Mouse (Mus musculus) hindbrain, embryonic 14.5 days (tissue): ENCODE measurements around the gene Ppp2r2c. TPM values are rescaled to one million over a fixed set of nuclear protein-coding genes. Genes with fewer than 3 reads are reported as not detected.

ENCODE experiments used
- ATAC-seq: fragments of 200-750 bp; cut with Nextera tagmentation; 2 replicates; pipeline ENCODE4 v1.8.0; 2017; ENCODE audit warnings: moderate number of reproducible peaks, mild to moderate bottlenecking, moderate TSS enrichment, moderate library complexity; ENCODE audit not compliant: low FRiP score
- DNase-seq: peaks from one replicate; pipeline ENCODE4 v3.0.0-alpha.2; 2015; ENCODE audit warnings: low spot score
- H3K27ac ChIP-seq: fragments of 300-500 bp; sonication (generic); 2 replicates; pipeline ENCODE4 v1.5.1; 2014; ENCODE audit warnings: mild to moderate bottlenecking, moderate library complexity
- H3K27me3 ChIP-seq: fragments of 300-500 bp; sonication (generic); 2 replicates; pipeline ENCODE4 v1.6.1; 2014; ENCODE audit warnings: mild to moderate bottlenecking, low read length, mixed read lengths; ENCODE audit not compliant: control insufficient read depth, insufficient read depth
- H3K36me3 ChIP-seq: fragments of 300-500 bp; sonication (generic); replicated peaks from 2 replicates; pipeline ENCODE4 v1.6.1; 2014; ENCODE audit not compliant: control insufficient read depth, insufficient read depth
- H3K4me1 ChIP-seq: fragments of 300-500 bp; sonication (generic); replicated peaks from 2 replicates; pipeline ENCODE4 v1.6.1; 2014; ENCODE audit warnings: antibody characterized with exemption, low read length, mixed read lengths; ENCODE audit not compliant: control insufficient read depth, insufficient read depth
- H3K4me2 ChIP-seq: fragments of 300-500 bp; sonication (generic); replicated peaks from 2 replicates; pipeline ENCODE4 v1.6.1; 2014; ENCODE audit warnings: mild to moderate bottlenecking, moderate library complexity
- H3K4me3 ChIP-seq: fragments of 300-500 bp; sonication (generic); replicated peaks from 2 replicates; pipeline ENCODE4 v1.5.1; 2014; ENCODE audit warnings: mild to moderate bottlenecking, low read length
- H3K9ac ChIP-seq: fragments of 300-500 bp; sonication (generic); 2 replicates; pipeline ENCODE4 v1.6.1; 2014
- H3K9me3 ChIP-seq: fragments of 300-500 bp; sonication (generic); 2 replicates; pipeline ENCODE4 v1.6.1; 2016; ENCODE audit warnings: low read length; ENCODE audit not compliant: control insufficient read depth
- WGBS: fragments of 180-500 bp; shearing (Covaris S2); extraction: QIAGEN DNeasy Blood & Tissue Kit; methylation state at CpG from one replicate; pipeline ENCODE4 v1.1.7; 2014; 5-methylcytosine and 5-hydroxymethylcytosine counted together
- polyA plus RNA-seq: library from polyadenylated mRNA; unstranded; fragments of >200 nt; fragmentation: Nextera tagmentation; extraction: Ambion mirVana; gene quantifications from 2 replicates; pipeline ENCODE4 v1.2.1, GENCODE M21; 2014

Ppp2r2c gene
- polyA plus RNA-seq, 1 experiment from 2014 or later, result 63.6 TPM

DNA sequence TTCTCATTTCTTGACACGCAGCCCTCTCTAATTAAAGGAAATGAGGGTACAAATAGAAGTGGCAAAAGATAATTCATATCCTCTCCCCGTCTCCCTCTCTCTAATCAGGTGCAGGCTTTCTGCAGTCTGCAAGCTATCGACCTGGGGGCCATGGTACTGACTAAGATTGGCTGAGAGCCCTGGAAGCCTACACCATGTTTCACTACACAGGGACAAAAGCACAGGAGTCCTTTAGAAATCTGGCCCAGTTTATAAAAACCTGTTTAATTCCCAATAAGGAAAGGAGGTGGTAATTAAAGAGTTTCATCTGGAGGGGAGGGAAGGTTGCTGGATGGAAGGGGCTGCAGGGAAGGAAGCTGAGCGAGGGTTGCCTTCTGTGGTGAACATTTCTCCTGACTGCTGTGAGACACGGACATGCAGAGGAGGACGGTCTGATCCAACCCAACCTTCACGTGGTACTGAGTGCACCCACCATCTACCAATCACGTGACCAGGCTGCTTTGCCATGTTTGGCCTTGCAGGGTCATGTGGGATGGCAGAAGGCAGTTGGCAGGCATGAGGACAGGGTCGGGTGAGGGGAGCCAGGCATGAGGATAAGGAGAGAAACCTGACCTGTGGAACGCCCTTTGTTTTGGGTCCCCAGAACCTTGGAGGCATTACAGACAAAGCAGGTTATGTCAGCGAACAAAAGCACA, 30.2 kb downstream of the Ppp2r2c start:
- H3K27me3 ChIP-seq, result no peaks in the 10 kb centered on the region
- H3K4me1 ChIP-seq, result peaks cover 21% of the 10 kb centered on the region

DNA sequence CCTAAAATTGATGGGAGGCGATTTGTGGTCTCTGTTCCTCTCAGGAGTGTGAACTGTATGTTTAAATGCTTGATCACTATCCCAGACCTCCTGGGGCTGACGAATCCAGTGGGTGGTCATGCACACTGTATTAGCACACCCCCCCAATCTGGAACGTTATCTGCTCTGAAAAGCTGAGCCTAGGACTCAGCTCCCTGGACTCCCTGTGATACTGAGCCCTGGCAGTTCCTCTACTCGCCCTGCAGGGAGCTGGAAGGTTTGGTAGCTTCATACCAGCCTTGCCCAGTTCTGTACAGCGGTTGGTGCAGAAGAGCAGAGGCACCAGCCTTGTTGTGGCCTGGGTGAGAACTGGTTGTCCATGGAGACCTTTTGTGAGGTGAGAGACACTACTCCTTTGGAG, 31.1 kb downstream of the Ppp2r2c start:
- no peaks in the 10 kb centered on the region for H3K27me3 ChIP-seq
- no peak overlapping the region for H3K9ac ChIP-seq
- no peak overlapping the region for H3K4me3 ChIP-seq
- no peaks in the 10 kb centered on the region for H3K36me3 ChIP-seq
- H3K27ac ChIP-seq, result no peak overlapping the region
- no peaks in the 10 kb centered on the region for H3K9me3 ChIP-seq
- no peak for ATAC-seq
- no peak for DNase-seq
- peaks cover 22% of the 10 kb centered on the region; the same call in 1 of the 2 replicates for H3K4me1 ChIP-seq
- no peak overlapping the region for H3K4me2 ChIP-seq
- 77% methylated on average over 5 of the region's 5 CpGs for WGBS

More for the DNA sequence above, 30.2 kb downstream of the Ppp2r2c start:
- WGBS, result 71% methylated on average over 11 of the region's 11 CpGs
- Histone ChIP-seq H3K9ac (no peak overlapping the region), H3K27ac (0 out of 2 replicates have a peak overlapping the region, but pooled peaks have one; percentile 17), H3K4me3 (no peak overlapping the region), H3K4me2 (no peak overlapping the region), H3K9me3 (no peaks in the 10 kb centered on the region), H3K36me3 (no peaks in the 10 kb centered on the region)
- DNase-seq, result no peak
- no peak for ATAC-seq

DNA sequence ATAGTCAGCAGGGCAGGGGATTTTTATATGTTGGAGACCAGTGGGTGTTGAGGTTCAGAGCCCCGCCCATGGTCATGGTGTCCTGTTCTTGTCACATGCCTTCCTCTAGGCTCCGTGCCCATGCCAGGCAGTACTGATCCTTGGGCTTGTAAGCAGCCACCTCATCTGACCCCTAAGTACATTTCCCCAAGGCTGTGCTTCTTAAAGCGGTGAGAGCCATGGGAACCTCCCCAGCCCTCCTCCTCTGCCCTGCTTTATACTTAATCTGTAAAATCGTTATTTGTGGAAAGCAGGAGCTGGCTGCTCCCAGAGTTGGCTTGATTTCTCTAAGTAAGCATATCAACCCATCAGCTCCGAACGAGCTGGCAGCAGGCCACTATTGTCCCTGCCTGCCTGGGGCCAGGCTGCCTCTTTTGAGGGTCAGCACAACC, 31.9 kb downstream of the Ppp2r2c start:
- peak; percentile 57 for DNase-seq
- Histone ChIP-seq H3K9ac (no peak overlapping the region), H3K27ac (peak overlapping the region; percentile 51), H3K4me2 (no peak overlapping the region), H3K36me3 (no peaks in the 10 kb centered on the region), H3K4me1 (peaks cover 22% of the 10 kb centered on the region; the same call in 1 of the 2 replicates), H3K9me3 (no peaks in the 10 kb centered on the region), H3K27me3 (no peaks in the 10 kb centered on the region), H3K4me3 (no peak overlapping the region)
- WGBS, result 48% methylated on average over 6 of the region's 6 CpGs
- ATAC-seq, result 0 out of 2 replicates have a peak, but pooled peaks have one; percentile 29

DNA sequence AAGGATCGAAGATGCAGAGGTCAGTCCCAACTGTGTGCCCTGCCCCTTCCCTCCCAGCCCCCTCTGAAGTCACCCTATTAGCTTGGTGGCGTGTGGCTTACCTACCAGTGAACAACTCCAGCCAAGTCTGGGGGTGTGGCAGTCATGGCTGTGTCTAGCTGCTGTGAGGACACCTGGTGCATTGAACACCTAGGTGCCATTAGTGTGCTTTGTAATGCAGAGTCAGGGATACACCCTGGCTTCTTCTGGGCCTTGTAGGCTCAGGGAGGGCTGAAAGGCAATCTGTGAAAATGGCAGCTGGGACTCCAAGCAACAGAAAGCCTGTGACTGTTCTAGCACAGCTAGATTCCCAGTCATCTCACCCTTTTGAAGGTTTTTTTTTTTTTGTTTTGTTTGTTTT, 34.5 kb downstream of the Ppp2r2c start:
- Histone ChIP-seq H3K9ac (no peak overlapping the region), H3K9me3 (no peaks in the 10 kb centered on the region), H3K4me2 (no peak overlapping the region), H3K27ac (no peak overlapping the region), H3K36me3 (no peaks in the 10 kb centered on the region), H3K4me1 (0 out of 2 replicates have a peak, but pooled peaks cover 13% of the 10 kb centered on the region), H3K27me3 (no peaks in the 10 kb centered on the region), H3K4me3 (no peak overlapping the region)
- ATAC-seq (no peak), DNase-seq (no peak)
- WGBS, result 85% methylated on average over 2 of the region's 2 CpGs

DNA sequence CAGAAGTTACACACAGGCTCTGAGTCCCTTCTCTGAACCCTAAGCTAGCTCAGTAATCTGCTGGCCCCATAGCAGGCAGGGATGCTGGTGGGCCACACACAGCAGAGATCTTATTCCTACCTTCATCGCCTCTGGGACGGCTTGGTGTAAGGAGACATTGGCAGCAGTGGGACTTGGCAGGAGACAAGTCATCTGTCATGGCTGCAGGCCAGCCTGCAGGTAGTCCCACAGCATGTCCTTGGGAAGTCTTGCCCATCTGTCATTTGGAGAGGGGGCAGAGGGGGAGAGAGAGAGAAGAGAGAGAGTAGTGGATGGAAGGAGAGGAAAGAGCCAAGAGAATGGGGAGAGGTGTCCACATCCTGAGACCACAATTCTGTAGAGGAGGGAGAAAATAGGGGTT, 35.8 kb downstream of the Ppp2r2c start:
- Histone ChIP-seq H3K27me3 (no peaks in the 10 kb centered on the region), H3K27ac (no peak overlapping the region), H3K9ac (no peak overlapping the region), H3K36me3 (no peaks in the 10 kb centered on the region), H3K9me3 (no peaks in the 10 kb centered on the region), H3K4me3 (no peak overlapping the region), H3K4me2 (no peak overlapping the region), H3K4me1 (0 out of 2 replicates have a peak, but pooled peaks cover 13% of the 10 kb centered on the region)
- WGBS, result 72% methylated on average over 2 of the region's 2 CpGs
- DNase-seq, result no peak
- no peak for ATAC-seq

DNA sequence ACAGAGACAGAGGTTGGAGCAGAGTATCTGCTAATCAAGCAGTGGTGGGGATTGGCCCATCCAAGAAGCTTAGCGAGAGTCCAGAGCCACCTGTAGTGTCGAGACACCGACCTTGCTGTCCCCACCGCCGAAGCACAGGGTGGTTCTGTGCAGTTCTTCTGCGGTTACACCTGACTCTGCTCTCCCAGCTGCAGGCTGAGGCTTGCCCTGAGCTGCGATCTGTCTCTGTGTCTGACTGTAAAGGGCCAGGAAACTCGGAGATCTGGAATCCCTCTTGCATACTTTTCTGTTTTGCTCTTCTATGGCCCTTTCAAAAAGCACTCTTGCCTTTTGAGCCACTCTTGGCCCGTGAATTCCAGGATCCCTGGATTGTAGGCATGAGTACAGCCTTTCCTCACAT, 36.4 kb downstream of the Ppp2r2c start:
- H3K27me3 ChIP-seq, result no peaks in the 10 kb centered on the region
- no peak overlapping the region for H3K4me2 ChIP-seq
- H3K9me3 ChIP-seq, result no peaks in the 10 kb centered on the region
- 82% methylated on average over 9 of the region's 9 CpGs for WGBS
- H3K9ac ChIP-seq, result no peak overlapping the region
- no peaks in the 10 kb centered on the region for H3K36me3 ChIP-seq
- H3K27ac ChIP-seq, result no peak overlapping the region
- H3K4me1 ChIP-seq, result 0 out of 2 replicates have a peak, but pooled peaks cover 13% of the 10 kb centered on the region
- ATAC-seq, result no peak
- no peak overlapping the region for H3K4me3 ChIP-seq
- DNase-seq, result no peak

DNA sequence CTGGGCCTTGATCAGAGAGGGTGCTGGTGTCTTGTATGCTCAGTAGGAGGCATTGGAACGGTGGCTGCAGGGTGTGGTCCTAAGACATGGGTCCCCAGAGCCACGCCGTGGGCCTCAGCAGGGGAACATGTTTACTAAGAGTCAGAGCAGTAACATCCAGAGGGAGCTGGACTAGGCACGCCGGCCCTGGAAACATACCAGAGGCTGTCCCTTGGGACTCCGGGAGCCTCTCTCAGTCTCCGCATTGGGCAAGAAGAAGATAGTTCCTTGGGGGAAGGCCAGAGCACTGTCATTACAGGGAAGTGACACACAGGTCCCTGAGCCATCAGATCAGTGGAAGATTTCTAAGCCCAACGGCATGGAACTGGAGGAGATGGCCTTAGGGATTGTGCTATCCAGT, 36.9 kb downstream of the Ppp2r2c start:
- Histone ChIP-seq H3K27me3 (no peaks in the 10 kb centered on the region), H3K9ac (no peak overlapping the region), H3K4me2 (no peak overlapping the region), H3K4me3 (no peak overlapping the region), H3K27ac (no peak overlapping the region), H3K4me1 (0 out of 2 replicates have a peak, but pooled peaks cover 10% of the 10 kb centered on the region), H3K9me3 (no peaks in the 10 kb centered on the region), H3K36me3 (no peaks in the 10 kb centered on the region)
- DNase-seq, result no peak
- no peak for ATAC-seq
- WGBS, result 75% methylated on average over 8 of the region's 8 CpGs

DNA sequence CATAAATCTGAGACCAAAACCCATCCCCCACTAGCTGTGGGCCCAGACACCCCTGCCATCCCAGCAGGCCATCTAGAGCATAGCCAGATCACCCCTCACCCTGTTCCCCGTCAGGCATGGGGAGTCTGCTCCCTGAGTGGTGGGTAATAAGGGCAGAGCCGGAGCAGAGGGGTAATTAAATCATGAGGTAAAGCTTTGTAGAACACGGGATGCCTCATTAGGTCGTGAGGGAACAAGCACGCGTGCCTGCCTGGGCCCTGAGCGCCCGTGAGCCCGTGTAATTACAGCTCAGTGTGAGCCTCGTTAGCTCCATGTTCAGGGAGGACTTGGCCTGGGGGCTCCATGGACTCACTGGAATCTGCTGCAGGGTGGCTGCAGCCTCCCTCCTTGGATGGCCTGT, 39.4 kb downstream of the Ppp2r2c start:
- no peaks in the 10 kb centered on the region for H3K27me3 ChIP-seq
- peaks cover 16% of the 10 kb centered on the region; the same call in 1 of the 2 replicates for H3K4me1 ChIP-seq
- H3K36me3 ChIP-seq, result no peaks in the 10 kb centered on the region
- H3K9me3 ChIP-seq, result no peaks in the 10 kb centered on the region
- H3K27ac ChIP-seq, result no peak overlapping the region
- no peak for DNase-seq
- H3K9ac ChIP-seq, result no peak overlapping the region
- no peak overlapping the region for H3K4me3 ChIP-seq
- 37% methylated on average over 10 of the region's 10 CpGs for WGBS
- no peak overlapping the region for H3K4me2 ChIP-seq
- no peak; the same call in 1 of the 2 replicates for ATAC-seq

DNA sequence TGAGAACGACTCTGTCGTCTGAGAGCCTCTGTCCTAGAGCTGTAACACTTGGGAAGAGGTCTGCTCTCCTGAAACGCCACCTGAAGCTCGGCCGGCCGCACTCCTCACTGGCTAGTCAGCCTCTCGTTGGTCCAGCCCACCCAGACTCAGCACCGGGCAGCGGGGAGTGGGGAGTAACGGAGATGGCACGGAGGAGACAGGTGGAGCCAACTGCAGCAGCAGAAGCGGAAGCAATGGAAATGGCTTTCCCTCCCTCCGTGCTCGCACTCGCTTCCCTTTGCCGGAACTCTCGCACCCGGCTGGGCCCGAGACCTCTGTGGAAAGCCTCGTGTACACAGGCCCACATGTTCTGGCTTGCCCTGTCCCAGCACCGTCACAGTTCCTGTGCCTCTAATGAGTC, 41.2 kb downstream of the Ppp2r2c start:
- no peak overlapping the region for H3K9ac ChIP-seq
- no peak overlapping the region for H3K4me3 ChIP-seq
- ATAC-seq, result no peak
- no peak for DNase-seq
- 87% methylated on average over 21 of the region's 21 CpGs for WGBS
- no peaks in the 10 kb centered on the region for H3K27me3 ChIP-seq
- no peak overlapping the region for H3K27ac ChIP-seq
- H3K36me3 ChIP-seq, result no peaks in the 10 kb centered on the region
- peaks cover 19% of the 10 kb centered on the region; the same call in 1 of the 2 replicates for H3K4me1 ChIP-seq
- H3K4me2 ChIP-seq, result no peak overlapping the region
- no peaks in the 10 kb centered on the region for H3K9me3 ChIP-seq
